Mouse (Mus musculus) hindbrain, postnatal 0 days (tissue): ENCODE data around the gene Fuk. TPM values are rescaled to one million over a fixed set of nuclear protein-coding genes. Genes with fewer than 3 reads are reported as not detected.
"Not testable (repeated sequence)": the region's sequence is repeated elsewhere in the genome, so short reads cannot be mapped to it uniquely, and the experiment has no call there.

Source experiments
- ATAC-seq: fragments of 200-750 bp; cut with Nextera tagmentation; 2 replicates; pipeline ENCODE4 v1.8.0; 2017; ENCODE audit warnings: mild to moderate bottlenecking, moderate TSS enrichment, moderate library complexity
- DNase-seq: peaks from one replicate; pipeline ENCODE4 v3.0.0-alpha.2; 2015; ENCODE audit warnings: low spot score
- H3K27ac ChIP-seq: fragments of 300-500 bp; sonication (generic); 2 replicates; pipeline ENCODE4 v1.5.1; 2014; ENCODE audit warnings: mild to moderate bottlenecking
- H3K27me3 ChIP-seq: fragments of 300-500 bp; sonication (generic); 2 replicates; pipeline ENCODE4 v1.6.1; 2014; ENCODE audit warnings: low read length, mixed read lengths; ENCODE audit not compliant: insufficient read depth
- H3K36me3 ChIP-seq: fragments of 300-500 bp; sonication (generic); 2 replicates; pipeline ENCODE4 v1.6.1; 2014; ENCODE audit warnings: low read length, mixed read lengths; ENCODE audit not compliant: insufficient read depth
- H3K4me1 ChIP-seq: fragments of 300-500 bp; sonication (generic); 2 replicates; pipeline ENCODE4 v1.6.1; 2014; ENCODE audit warnings: antibody characterized with exemption, low read length, mixed read lengths; ENCODE audit not compliant: insufficient read depth
- H3K4me2 ChIP-seq: fragments of 300-500 bp; sonication (generic); 2 replicates; pipeline ENCODE4 v1.6.1; 2014; ENCODE audit warnings: low read depth, mild to moderate bottlenecking, low read length, moderate library complexity, mixed read lengths
- H3K4me3 ChIP-seq: fragments of 300-500 bp; sonication (generic); 2 replicates; pipeline ENCODE4 v1.5.1; 2014; ENCODE audit warnings: low read length
- H3K9ac ChIP-seq: fragments of 300-500 bp; sonication (generic); replicated peaks from 2 replicates; pipeline ENCODE4 v1.6.1; 2014; ENCODE audit warnings: mild to moderate bottlenecking, low read length, moderate library complexity, mixed read lengths
- H3K9me3 ChIP-seq: fragments of 300-500 bp; sonication (generic); 2 replicates; pipeline ENCODE4 v1.6.1; 2016; ENCODE audit warnings: low read length, mixed read lengths
- CTCF ChIP-seq: IDR thresholded peaks from 2 replicates; pipeline ENCODE4 v1.5.1; 2016; ENCODE audit warnings: antibody characterized with exemption, control low read depth, low read depth
- WGBS: fragments of 180-500 bp; shearing (Covaris S2); extraction: QIAGEN DNeasy Blood & Tissue Kit; methylation state at CpG from one replicate; pipeline ENCODE4 v1.1.7; 2014; 5-methylcytosine and 5-hydroxymethylcytosine counted together
- polyA plus RNA-seq: library from polyadenylated mRNA; unstranded; fragments of >200 nt; fragmentation: Nextera tagmentation; extraction: Ambion mirVana; gene quantifications from 2 replicates; pipeline ENCODE4 v1.2.1, GENCODE M21; 2015
- total RNA-seq: library from RNA; depleted of rRNA; stranded (reverse); fragments of >200 nt; gene quantifications from 2 replicates; pipeline ENCODE4 v1.2.3, GENCODE M21; 2014

The Fuk gene
- total and polyA plus RNA-seq, 2 experiments from 2014 or later, result 5.3 to 17.9 TPM

GRCm38 (mm10) chr8:110886634-110887033 lies 15.7 kb downstream of the Fuk start:
- H3K9ac ChIP-seq, result no peak overlapping the region
- no peak overlapping the region for H3K4me2 ChIP-seq
- H3K4me3 ChIP-seq, result no peak overlapping the region
- ATAC-seq, result no peak
- no peaks in the 10 kb centered on the region for H3K9me3 ChIP-seq
- no peaks in the 10 kb centered on the region for H3K27me3 ChIP-seq
- peaks cover 28% of the 10 kb centered on the region for H3K36me3 ChIP-seq
- no peak for TF ChIP-seq CTCF
- H3K27ac ChIP-seq, result no peak overlapping the region
- 88% methylated on average over 3 of the region's 3 CpGs for WGBS
- no peak for DNase-seq
- H3K4me1 ChIP-seq, result no peaks in the 10 kb centered on the region

DNA sequence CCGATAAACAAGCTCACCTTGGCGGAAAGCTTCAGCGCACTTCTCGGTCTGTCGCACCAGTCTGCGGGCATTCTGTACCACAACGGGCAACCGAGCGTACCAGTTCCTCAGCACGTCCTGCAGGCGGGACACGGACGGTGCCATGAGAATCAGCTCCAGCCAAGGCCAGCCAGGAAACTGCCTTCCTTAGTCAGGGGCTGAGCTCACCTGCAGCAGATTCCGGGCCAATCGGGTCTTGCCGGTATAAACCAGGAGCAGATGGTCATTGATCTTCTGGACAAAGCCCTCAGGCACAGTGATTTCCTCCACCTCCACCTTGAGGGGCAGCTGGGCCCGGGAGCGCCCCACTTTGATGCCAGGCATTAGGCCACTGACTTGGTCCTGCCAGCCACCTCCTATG lies 18.5 kb downstream of the Fuk start:
- DNase-seq, result no peak
- H3K9ac ChIP-seq, result no peak overlapping the region
- no peaks in the 10 kb centered on the region for H3K9me3 ChIP-seq
- peaks cover 48% of the 10 kb centered on the region for H3K36me3 ChIP-seq
- no peak overlapping the region for H3K27ac ChIP-seq
- no peak for ATAC-seq
- no peak for TF ChIP-seq CTCF
- H3K27me3 ChIP-seq, result no peaks in the 10 kb centered on the region
- 95% methylated on average over 18 of the region's 18 CpGs for WGBS
- no peak overlapping the region for H3K4me3 ChIP-seq
- H3K4me1 ChIP-seq, result no peaks in the 10 kb centered on the region
- no peak overlapping the region for H3K4me2 ChIP-seq

DNA sequence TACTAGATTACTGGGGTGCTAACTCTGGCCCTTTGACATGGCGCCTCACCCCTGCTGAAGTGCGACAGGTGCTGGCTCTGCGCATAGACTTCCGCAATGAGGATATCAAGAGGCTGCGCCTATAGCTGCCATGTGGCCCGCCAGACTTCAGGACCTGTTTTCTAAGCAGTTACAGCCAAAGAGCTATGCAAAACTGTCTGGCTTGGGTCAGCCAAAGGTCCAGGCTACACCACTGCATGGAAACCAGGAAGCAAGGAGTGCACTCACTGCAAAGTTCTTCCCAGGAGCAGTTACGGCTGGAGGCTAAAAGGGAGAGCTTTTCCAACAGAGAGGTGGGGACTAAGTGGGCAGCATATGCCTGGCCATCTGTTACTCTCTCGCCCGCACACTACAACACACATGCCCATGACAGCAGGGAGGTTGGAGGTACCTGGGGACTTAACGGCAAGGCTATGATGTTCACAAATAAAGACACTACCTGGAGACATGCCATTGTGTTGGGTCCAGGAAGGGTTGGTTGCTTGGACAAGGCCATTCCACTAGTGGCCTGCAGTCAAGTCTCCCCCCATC lies 20.5 kb downstream of the Fuk start:
- TF ChIP-seq CTCF, result no peak
- no peaks in the 10 kb centered on the region for H3K27me3 ChIP-seq
- H3K4me3 ChIP-seq, result no peak overlapping the region
- WGBS, result 82% methylated on average over 10 of the region's 10 CpGs
- ATAC-seq, result no peak
- no peak overlapping the region for H3K27ac ChIP-seq
- H3K4me1 ChIP-seq, result no peaks in the 10 kb centered on the region
- DNase-seq, result no peak
- peaks cover 60% of the 10 kb centered on the region for H3K36me3 ChIP-seq
- no peak overlapping the region for H3K9ac ChIP-seq
- H3K9me3 ChIP-seq, result no peaks in the 10 kb centered on the region
- H3K4me2 ChIP-seq, result no peak overlapping the region

DNA sequence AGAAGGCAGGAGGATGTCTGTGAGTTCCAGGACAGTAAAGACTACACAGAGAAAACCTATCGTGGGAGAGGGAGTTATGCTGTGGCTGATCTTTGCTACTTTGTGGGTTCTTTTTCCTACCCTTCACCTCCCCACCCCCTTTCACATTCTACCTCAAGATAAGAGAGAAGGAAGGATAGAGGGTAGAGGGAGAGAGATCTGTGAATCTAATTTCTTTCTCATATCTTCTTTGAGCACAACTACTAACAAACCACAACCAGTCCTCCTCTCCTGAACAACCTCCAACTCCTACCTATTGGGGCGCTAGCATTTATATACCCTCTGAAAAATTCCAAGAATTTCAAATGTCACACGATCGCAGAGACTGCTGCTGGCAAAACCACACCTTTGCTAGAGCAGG lies 24.4 kb downstream of the Fuk start:
- no peaks in the 10 kb centered on the region for H3K9me3 ChIP-seq
- 94% methylated on average over 4 of the region's 4 CpGs for WGBS
- no peak overlapping the region for H3K4me2 ChIP-seq
- H3K27ac ChIP-seq, result no peak overlapping the region
- no peak overlapping the region for H3K9ac ChIP-seq
- DNase-seq (no peak), ATAC-seq (no peak)
- H3K4me1 ChIP-seq, result no peaks in the 10 kb centered on the region
- TF ChIP-seq CTCF, result no peak
- peaks cover 68% of the 10 kb centered on the region for H3K36me3 ChIP-seq
- no peak overlapping the region for H3K4me3 ChIP-seq
- no peaks in the 10 kb centered on the region for H3K27me3 ChIP-seq

DNA sequence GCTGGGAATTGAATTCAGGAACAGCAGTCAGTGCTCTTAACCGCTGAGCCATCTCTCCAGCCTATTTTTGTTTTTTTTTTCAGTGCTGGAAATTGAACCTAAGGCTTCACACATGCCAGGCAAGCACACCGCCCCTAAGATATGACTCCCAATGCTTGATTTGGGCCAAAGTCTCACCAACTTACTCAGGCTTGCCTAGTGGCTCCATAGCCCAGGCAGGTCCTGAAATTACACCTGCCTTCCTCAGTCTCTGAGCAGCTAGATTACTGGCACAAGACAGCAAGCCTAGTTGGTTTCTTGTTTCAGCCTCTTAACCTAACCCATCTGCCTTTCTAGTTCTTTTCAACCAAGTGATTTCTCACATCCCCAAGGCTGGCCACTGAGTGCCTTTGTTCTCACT lies 31.8 kb downstream of the Fuk start:
- Histone ChIP-seq H3K27me3 (no peaks in the 10 kb centered on the region), H3K9me3 (no peaks in the 10 kb centered on the region), H3K36me3 (peaks cover 78% of the 10 kb centered on the region), H3K4me1 (no peaks in the 10 kb centered on the region), H3K27ac (no peak overlapping the region), H3K4me3 (no peak overlapping the region), H3K9ac (no peak overlapping the region), H3K4me2 (no peak overlapping the region)
- 96% methylated on average over 2 of the region's 2 CpGs for WGBS
- TF ChIP-seq CTCF, result no peak
- ATAC-seq (no peak), DNase-seq (no peak)

DNA sequence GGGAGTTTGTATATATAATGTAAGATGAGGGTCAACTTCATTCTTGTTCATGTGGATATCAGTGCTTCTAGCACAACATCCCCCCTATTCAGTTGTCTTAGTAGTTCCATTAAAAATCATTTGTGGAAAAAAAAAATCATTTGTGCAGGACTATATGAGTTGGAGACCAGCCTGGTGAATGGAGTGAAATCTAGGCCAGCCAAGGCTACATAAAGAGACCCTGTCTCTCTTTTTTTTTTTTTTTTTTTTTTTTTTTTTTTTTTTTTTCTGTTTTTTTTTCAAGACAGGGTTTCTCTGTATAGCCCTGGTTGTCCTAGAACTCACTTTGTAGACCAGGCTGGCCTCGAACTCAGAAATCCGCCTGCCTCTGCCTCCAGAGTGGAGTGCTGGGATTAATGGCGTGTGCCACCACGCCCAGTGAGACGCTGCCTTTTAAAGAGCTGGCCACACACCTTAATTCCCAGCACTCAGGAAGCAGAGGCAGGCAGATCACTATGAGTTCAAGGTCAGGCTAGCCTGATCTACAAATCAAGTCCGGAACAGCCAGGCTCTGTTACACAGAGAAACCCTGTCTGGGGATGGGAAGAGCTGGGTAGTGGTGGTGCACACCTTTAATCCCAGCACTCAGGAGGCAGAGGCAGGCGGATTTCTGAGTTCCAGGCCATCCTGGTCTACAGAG lies 40.8 kb downstream of the Fuk start:
- not testable (repeated sequence) for H3K27ac ChIP-seq, ATAC-seq, H3K4me3 ChIP-seq, H3K9ac ChIP-seq, DNase-seq, H3K27me3 ChIP-seq, H3K4me1 ChIP-seq, H3K9me3 ChIP-seq, H3K4me2 ChIP-seq
- WGBS, result 96% methylated on average over 7 of the region's 7 CpGs
- H3K36me3 ChIP-seq, result peaks cover 83% of the 10 kb centered on the region
